Mouse (Mus musculus): ENCODE measurements around the gene Map3k14.

DNA sequence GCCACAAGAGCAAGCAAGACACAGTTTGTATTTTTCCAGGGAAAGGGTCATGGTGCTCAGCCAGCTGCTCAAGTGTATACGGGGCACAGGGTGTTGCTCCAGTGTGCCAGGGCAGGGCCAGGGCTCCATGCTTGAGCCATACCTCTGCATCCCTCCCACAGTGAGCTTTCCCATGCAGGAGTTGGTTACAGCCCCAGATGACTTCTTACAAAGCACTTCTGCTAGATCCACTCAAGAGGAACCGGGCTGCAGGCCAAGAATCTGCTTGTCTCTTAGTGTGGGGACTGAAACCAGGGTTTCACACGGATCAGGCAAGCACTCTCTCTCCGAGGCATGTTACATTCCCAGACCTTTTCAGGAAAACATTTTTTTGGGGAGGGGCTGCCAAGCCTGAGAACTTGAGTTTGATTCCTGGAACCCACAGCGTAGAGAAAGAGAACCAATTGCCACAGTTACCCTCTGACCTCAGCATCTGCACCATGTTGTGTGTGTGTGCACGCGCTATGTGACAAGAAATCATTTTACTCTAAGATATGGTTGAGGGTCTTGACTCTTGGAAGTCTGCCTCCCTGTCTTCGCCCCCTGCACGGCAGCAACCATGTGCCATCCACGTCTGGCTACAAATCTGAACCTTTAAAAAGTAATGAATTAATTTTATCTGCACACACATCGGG, 19.6 kb downstream of the Map3k14 start:
- no peak for TF ChIP-seq POLR2A (IDR thresholded peaks at IDR 0.05; ENCODE audit: borderline replicate concordance, low read depth, low read length)
- TF ChIP-seq CTCF (IDR thresholded peaks at IDR 0.05; ENCODE audit: low read depth, low read length): no peak
